Mouse (Mus musculus): ENCODE results near the gene Dmrt1. TPM values are rescaled to one million over a fixed set of nuclear protein-coding genes. Genes with fewer than 3 reads are reported as not detected.

The Dmrt1 gene
- total RNA-seq, 2 experiments from 2014 or later: not detected

DNA sequence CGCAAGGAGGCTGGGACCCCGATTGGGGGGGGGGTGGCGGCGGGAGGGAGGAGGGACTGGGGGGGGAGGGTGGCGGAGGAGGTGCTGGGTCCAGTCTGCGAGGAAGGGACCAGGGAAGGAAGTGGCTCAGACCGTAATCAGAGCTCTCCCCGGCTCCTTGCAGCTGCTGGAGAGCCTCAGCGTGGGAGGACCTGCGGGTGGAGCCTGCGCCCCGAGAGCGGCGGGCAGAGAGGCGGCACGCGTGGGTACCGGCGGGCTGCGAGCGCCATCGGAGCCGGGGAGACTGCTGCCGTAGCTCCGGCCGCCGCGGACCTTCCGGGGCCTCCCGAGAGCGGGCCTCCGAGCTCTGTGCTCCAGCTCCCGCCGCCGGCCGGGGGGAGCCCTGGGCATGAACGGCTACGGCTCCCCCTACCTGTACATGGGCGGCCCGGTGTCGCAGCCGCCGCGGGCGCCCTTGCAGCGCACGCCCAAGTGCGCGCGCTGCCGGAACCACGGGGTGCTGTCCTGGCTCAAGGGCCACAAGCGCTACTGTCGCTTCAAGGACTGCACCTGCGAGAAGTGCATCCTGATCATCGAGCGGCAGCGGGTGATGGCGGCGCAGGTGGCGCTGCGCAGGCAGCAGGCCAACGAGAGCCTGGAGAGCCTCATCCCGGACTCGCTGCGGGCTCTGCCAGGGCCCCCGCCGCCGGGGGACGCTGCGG is 105.1 kb downstream of the Dmrt1 start:
- TF ChIP-seq CTCF (IDR thresholded peaks at IDR 0.05): no peak
- Histone ChIP-seq H3K4me3 (peak overlapping the region; percentile 32), H3K27ac (no peak overlapping the region)
- intact Hi-C loops (cut with DNase I): loop anchor here (2.0 kb wide), 1 partner anchor 62 kb away; the partner anchor contains the start of gene Dmrt2
- DNase-seq (ENCODE audit: extremely low spot score in 1 of 2, low spot score in 2 of 2): no peak

- no peak overlapping the region; the same call in 1 of the 2 replicates for H3K4me3 ChIP-seq
- intact Hi-C loops (cut with DNase I): loop anchor here (2.0 kb wide), 1 partner anchor 62 kb away; the partner anchor contains the start of gene Dmrt2
- TF ChIP-seq CTCF (IDR thresholded peaks at IDR 0.05): no peak
- no peak for DNase-seq (ENCODE audit: extremely low spot score in 1 of 2, low spot score in 2 of 2)
- H3K27ac ChIP-seq: no peak overlapping the region
Observed at GRCm38 (mm10) chr19:25611116-25611515, 105.7 kb downstream of the Dmrt1 start.

GRCm38 (mm10) chr19:25611876-25612805 is 106.7 kb downstream of the Dmrt1 start:
- TF ChIP-seq CTCF (IDR thresholded peaks at IDR 0.05): no peak
- H3K27ac ChIP-seq: no peak overlapping the region
- intact Hi-C loops (cut with DNase I): loop anchor here (2.0 kb wide), 1 partner anchor 61 kb away; the partner anchor contains the start of gene Dmrt2
- no peak for DNase-seq (ENCODE audit: extremely low spot score in 1 of 2, low spot score in 2 of 2)
- no peak overlapping the region for H3K4me3 ChIP-seq

- no peak for DNase-seq (ENCODE audit: extremely low spot score in 1 of 2, low spot score in 2 of 2)
- intact Hi-C loops (cut with DNase I): no loop called here
- H3K4me3 ChIP-seq: no peak overlapping the region
- no peak overlapping the region for H3K27ac ChIP-seq
- TF ChIP-seq CTCF (IDR thresholded peaks at IDR 0.05): no peak
Observed at GRCm38 (mm10) chr19:25612806-25613295, 107.4 kb downstream of the Dmrt1 start.

DNA sequence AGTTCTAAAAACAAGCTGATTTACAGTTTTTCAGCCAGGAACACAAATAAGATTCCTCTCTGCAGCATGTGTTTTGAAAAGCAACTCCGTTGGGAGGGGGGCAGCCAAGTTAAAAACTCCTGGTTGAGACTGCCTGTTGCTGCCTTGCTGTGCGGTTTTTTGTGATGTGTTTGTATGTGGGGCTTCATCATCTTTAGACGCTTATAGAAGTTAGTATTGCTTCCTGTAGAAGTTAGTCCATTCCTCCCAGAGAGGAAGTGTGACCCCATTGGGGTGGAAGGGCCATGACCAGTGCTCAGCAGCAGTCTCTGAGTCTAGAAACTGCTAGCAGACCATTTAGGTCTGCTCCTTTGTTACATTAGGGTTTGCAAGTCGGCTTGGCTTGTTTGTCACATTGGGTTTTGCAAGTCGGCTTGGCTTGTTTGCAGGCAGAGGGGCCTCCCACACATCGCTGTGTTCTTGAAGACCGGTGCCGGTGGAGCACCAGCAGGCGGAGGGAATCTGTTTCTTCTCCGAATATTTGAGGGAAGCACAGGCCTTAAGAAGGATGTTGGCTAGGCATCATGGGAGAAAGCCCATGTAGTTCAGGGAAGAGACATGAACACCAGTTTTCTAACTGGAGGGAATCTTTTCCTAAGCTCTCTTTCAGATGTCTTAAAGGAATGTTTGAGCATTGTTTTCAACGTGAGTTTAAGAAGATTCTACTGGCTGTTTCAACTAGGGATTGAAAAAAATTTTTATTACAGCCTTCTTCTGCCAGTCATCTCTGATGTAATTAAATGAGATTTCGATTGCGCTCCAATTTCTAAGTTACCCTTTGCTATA is 108.3 kb downstream of the Dmrt1 start:
- TF ChIP-seq CTCF (IDR thresholded peaks at IDR 0.05): no peak
- intact Hi-C loops (cut with DNase I): no loop called here
- no peak for DNase-seq (ENCODE audit: extremely low spot score in 1 of 2, low spot score in 2 of 2)
- Histone ChIP-seq H3K4me3 (no peak overlapping the region), H3K27ac (no peak overlapping the region)

GRCm38 (mm10) chr19:25615889-25616288 is 110.5 kb downstream of the Dmrt1 start:
- no peak for DNase-seq (ENCODE audit: extremely low spot score in 1 of 2, low spot score in 2 of 2)
- no peak overlapping the region for H3K4me3 ChIP-seq
- no peak overlapping the region for H3K27ac ChIP-seq
- no peak for TF ChIP-seq CTCF (IDR thresholded peaks at IDR 0.05)
- intact Hi-C loops (cut with DNase I): no loop called here

- intact Hi-C loops (cut with DNase I): loop anchor here (2.0 kb wide), 1 partner anchor 78 kb away; no protein-coding TSS in a partner anchor
- TF ChIP-seq CTCF (IDR thresholded peaks at IDR 0.05): peak; percentile 80
- 0 out of 2 replicates have a peak overlapping the region, but pooled peaks have one; percentile 1 for H3K4me3 ChIP-seq
- H3K27ac ChIP-seq: no peak overlapping the region
- DNase-seq (ENCODE audit: extremely low spot score in 1 of 2, low spot score in 2 of 2): peak; percentile 51 to 62
Observed at GRCm38 (mm10) chr19:25622291-25623251, 117.2 kb downstream of the Dmrt1 start.

DNA sequence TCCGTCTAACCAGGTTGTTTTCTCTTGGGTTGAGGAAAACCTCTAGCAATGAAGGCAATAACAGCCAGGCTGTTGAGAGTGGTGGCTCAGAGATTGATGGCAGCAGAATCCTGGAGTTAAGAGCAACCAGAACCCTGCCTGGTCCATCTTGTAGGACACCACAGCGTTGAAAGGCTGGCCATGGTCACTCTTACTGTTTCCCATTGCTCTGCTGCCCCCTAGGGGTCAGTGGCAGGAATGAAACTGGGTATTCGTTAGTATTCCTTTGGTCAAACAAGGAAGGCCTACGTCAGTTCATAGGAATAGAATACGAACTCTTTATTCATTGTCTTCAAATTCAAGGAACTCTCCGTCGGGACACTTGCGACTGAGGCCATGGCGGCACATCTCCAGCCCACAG is 123.1 kb downstream of the Dmrt1 start:
- intact Hi-C loops (cut with DNase I): loop anchor here (5.0 kb wide), 2 partner anchors 286 to 496 kb away; no protein-coding TSS in a partner anchor
- H3K27ac ChIP-seq: no peak overlapping the region
- H3K4me3 ChIP-seq: no peak overlapping the region
- peak; percentile 66 to 70 for DNase-seq (ENCODE audit: extremely low spot score in 1 of 2, low spot score in 2 of 2)
- peak; percentile 98 for TF ChIP-seq CTCF (IDR thresholded peaks at IDR 0.05)

GRCm38 (mm10) chr19:25635119-25635518 is 129.7 kb downstream of the Dmrt1 start:
- TF ChIP-seq CTCF (IDR thresholded peaks at IDR 0.05): no peak
- no peak for DNase-seq (ENCODE audit: extremely low spot score in 1 of 2, low spot score in 2 of 2)
- no peak overlapping the region for H3K27ac ChIP-seq
- intact Hi-C loops (cut with DNase I): no loop called here
- no peak overlapping the region for H3K4me3 ChIP-seq

DNA sequence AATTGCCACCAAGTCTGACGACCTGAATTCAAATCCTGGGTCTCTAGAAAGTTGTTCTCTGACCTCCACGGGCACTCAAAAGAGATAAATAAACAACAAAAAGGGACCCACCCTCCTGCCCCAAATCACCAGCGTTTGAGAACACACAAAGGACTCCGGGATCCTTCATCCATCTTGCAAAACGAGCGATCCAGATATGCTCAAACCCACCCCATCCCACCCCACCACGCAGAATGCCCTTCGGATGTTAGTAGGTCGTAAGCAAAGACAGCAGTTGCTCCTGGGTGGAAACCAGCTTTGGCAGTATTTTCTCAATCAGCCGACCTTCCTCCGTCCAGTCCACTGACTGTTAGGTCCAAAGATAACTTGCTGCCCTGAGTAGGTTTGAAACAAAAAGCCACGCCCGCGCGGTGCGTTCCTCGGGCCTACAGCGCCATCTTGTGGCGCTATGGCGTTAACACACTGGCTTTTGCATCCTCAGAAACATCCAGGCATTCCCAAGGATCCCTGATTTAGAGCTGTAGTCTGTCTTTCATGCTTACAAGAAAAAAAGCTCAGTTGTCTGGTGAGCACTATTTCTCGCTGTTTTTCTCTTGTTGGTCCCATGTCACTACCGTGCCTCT is 130.3 kb downstream of the Dmrt1 start:
- intact Hi-C loops (cut with DNase I): loop anchor here (1.0 to 2.0 kb wide), 2 partner anchors 90 to 677 kb away; no protein-coding TSS in a partner anchor
- H3K27ac ChIP-seq: no peak overlapping the region
- no peak overlapping the region for H3K4me3 ChIP-seq
- TF ChIP-seq CTCF (IDR thresholded peaks at IDR 0.05): peak; percentile 93
- peak; percentile 64 for DNase-seq (ENCODE audit: extremely low spot score in 1 of 2, low spot score in 2 of 2)
